19 mouse cellular contexts compared by ENCODE assay signal in the genomic region with DNA sequence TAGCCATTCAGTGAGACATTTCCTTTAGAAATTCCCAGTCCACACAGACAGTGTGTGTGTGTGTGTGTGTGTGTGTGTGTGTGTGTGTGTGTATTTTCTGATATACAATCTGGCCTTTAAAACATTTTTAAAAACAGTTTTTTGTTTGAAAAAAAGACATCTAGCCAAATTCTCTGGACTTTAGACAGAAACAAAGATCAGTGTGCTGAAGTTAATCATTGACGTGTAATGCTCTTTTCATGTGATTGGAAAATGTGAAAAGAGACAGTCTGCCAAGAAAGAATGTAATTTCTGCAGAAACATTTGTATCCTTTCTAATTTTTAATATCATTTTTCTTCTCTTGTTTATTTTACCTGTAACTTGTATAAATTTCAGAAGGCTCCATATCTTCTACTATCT.
"Had no signal": no experiment of that assay in that cellular context is flagged by ENCODE, and none has a peak within 500 bp of the region (broad histone marks: within the 10 kb centered on the region; RNA-seq: fewer than 3 reads in every experiment).

No protein-coding gene starts in this region.

- H3K4me2 ChIP-seq: kidney, embryonic 15.5 days; limb, embryonic 12.5 days; limb, embryonic 15.5 days; lung, embryonic 14.5 days; midbrain, embryonic 12.5 days; midbrain, embryonic 15.5 days; neural tube, embryonic 12.5 days; neural tube, embryonic 15.5 days had no signal

- H3K9ac ChIP-seq: kidney, embryonic 15.5 days; limb, embryonic 12.5 days; limb, embryonic 15.5 days; lung, embryonic 14.5 days; midbrain, embryonic 12.5 days; midbrain, embryonic 15.5 days; neural tube, embryonic 12.5 days; neural tube, embryonic 15.5 days had no signal

- ATAC-seq: lung, postnatal 0 days; midbrain, embryonic 15.5 days had no signal

- H3K27ac ChIP-seq: kidney, embryonic 15.5 days; limb, embryonic 12.5 days; limb, embryonic 15.5 days; macrophage; midbrain, embryonic 12.5 days; midbrain, embryonic 15.5 days; neural tube, embryonic 12.5 days; neural tube, embryonic 15.5 days; stomach, postnatal 0 days had no signal

- H3K4me3 ChIP-seq: kidney, embryonic 15.5 days; limb, embryonic 12.5 days; limb, embryonic 15.5 days; midbrain, embryonic 12.5 days; midbrain, embryonic 15.5 days; neural tube, embryonic 12.5 days; neural tube, embryonic 15.5 days had no signal

- H3K9me3 ChIP-seq: kidney, embryonic 15.5 days; limb, embryonic 12.5 days; limb, embryonic 15.5 days; midbrain, embryonic 12.5 days; midbrain, embryonic 15.5 days; neural tube, embryonic 12.5 days; neural tube, embryonic 15.5 days had no signal

- H3K36me3 ChIP-seq: kidney, embryonic 15.5 days; limb, embryonic 12.5 days; limb, embryonic 15.5 days; midbrain, embryonic 12.5 days; midbrain, embryonic 15.5 days; neural tube, embryonic 12.5 days; neural tube, embryonic 15.5 days had no signal

- H3K4me1 ChIP-seq: kidney, embryonic 15.5 days; limb, embryonic 12.5 days; limb, embryonic 15.5 days; midbrain, embryonic 12.5 days; midbrain, embryonic 15.5 days; neural tube, embryonic 12.5 days; neural tube, embryonic 15.5 days had no signal

- H3K27me3 ChIP-seq: kidney, embryonic 15.5 days; limb, embryonic 12.5 days; limb, embryonic 15.5 days; midbrain, embryonic 12.5 days; midbrain, embryonic 15.5 days; neural tube, embryonic 12.5 days; neural tube, embryonic 15.5 days had no signal

- DNase-seq: kidney, adult 11 months; left cerebral cortex, postnatal 4 days; lung, embryonic 14.5 days; right cerebral cortex, adult 18-20 months; right cerebral cortex, postnatal 14 days; right cerebral cortex, postnatal 4 days; thymus, adult 2 months; thymus, postnatal 14 days; thymus, postnatal 4 days had no signal
